Mouse (Mus musculus): ENCODE measurements around the gene Chrna1. TPM values are rescaled to one million over a fixed set of nuclear protein-coding genes. Genes with fewer than 3 reads are reported as not detected.

Chrna1 gene
- 0.13 and 0.23 TPM in 2 replicates for polyA plus RNA-seq (2012; rRNA removed)

DNA sequence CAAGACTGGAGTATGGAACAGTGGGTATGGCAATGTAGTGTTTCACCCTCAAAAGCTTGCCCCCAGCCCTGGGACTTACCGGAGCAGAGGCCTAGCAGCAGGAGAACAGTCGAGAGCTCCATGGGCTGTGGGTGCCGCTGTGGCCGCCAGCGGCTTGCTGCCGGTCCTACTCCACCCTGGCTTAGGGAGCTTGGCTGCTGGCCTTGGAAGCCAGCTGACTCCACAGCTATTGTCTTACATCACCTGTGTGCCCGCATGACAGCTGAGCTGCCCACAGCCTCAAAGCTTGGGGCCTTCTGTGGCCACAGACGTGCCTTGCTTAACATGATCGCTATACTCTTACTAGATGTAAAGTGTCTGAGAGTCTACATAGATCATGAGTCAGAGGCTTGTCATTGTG, at the start of gene Chrna1:
Gene Chrna1 (minus strand): TSS at position 173 of the 400 bp plus-strand sequence.
- TF ChIP-seq CTCF (IDR thresholded peaks at IDR 0.05; ENCODE audit: extremely low read depth, insufficient read depth, low read length) (no peak), POLR2A (IDR thresholded peaks at IDR 0.05; ENCODE audit: extremely low read depth, insufficient read depth, low read length) (no peak)
- no peak within 1 kb of the TSS for H3K27ac ChIP-seq (ENCODE audit: insufficient read depth, low read length)
- H3K4me3 ChIP-seq (ENCODE audit: insufficient read depth, low read length): no peak within 1 kb of the TSS
- no peaks in the 10 kb centered on the region for H3K4me1 ChIP-seq (ENCODE audit: control insufficient read depth, insufficient read depth, low read length)

DNA sequence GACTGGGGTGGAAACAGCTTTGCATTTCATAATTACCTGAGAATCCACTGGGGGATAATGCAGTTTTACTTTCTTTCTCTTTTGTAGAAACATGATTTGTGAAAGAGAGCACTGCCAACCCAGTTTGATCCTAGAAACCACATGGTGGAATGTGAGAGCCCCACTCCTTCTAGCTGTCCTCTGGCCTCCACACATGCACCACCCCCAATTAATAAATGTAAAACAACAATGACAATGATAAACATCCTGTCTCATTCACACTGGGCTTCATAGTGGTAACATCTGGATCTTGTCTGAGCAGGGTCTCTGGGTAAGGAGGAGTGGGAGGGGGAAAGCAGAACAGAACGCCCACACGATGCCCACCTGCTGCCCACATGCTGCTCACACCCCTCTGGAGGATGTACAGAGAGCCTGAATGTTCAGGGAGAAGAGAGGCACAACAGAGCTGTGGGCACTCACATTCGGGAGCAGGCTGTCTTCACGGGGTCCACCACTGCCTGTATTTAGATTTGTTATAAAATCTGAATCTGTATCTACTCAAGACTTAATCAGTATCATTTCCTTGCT, 38.4 kb upstream of the Chrna1 start:
- TF ChIP-seq CTCF (IDR thresholded peaks at IDR 0.05; ENCODE audit: extremely low read depth, insufficient read depth, low read length): no peak
- no peak for TF ChIP-seq POLR2A (IDR thresholded peaks at IDR 0.05; ENCODE audit: extremely low read depth, insufficient read depth, low read length)
- H3K4me1 ChIP-seq (ENCODE audit: control insufficient read depth, insufficient read depth, low read length): peaks cover 10% of the 10 kb centered on the region; the same call in 1 of the 2 replicates
- H3K27ac ChIP-seq (ENCODE audit: insufficient read depth, low read length): no peak overlapping the region

GRCm38 (mm10) chr2:73616434-73617057, 36.4 kb upstream of the Chrna1 start:
- Histone ChIP-seq H3K4me1 (ENCODE audit: control insufficient read depth, insufficient read depth, low read length) (peaks cover 11% of the 10 kb centered on the region; the same call in 1 of the 2 replicates), H3K4me3 (ENCODE audit: insufficient read depth, low read length) (no peak overlapping the region), H3K27ac (ENCODE audit: insufficient read depth, low read length) (0 out of 2 replicates have a peak overlapping the region, but pooled peaks have one; percentile 32)
- no peak for TF ChIP-seq CTCF (IDR thresholded peaks at IDR 0.05; ENCODE audit: extremely low read depth, insufficient read depth, low read length)
- no peak for TF ChIP-seq POLR2A (IDR thresholded peaks at IDR 0.05; ENCODE audit: extremely low read depth, insufficient read depth, low read length)

More for the DNA sequence above, 38.4 kb upstream of the Chrna1 start:
- no peak overlapping the region for H3K4me3 ChIP-seq (ENCODE audit: insufficient read depth, low read length)

DNA sequence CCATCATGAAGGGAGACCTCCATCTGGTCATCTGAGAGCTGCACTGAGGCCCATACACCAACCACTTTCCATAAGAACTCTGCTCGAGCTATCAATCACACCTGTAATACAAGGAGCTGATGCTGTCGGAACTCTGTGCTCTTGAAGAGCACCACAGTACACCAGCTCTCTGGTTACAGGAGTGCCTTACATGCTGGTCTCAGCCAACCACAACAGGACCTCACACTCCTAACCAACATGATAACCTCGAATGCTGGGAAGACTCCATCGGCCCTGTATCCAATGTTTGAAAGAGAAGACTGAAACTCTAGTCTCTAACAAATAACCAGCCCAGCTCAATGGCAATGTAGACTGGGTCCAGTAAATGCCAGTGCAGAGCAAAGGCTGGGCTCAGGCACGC, 35.3 kb upstream of the Chrna1 start:
- Histone ChIP-seq H3K4me1 (ENCODE audit: control insufficient read depth, insufficient read depth, low read length) (peaks cover 11% of the 10 kb centered on the region; the same call in 1 of the 2 replicates), H3K27ac (ENCODE audit: insufficient read depth, low read length) (peak overlapping the region; percentile 48; the same call in 1 of the 2 replicates), H3K4me3 (ENCODE audit: insufficient read depth, low read length) (no peak overlapping the region)
- TF ChIP-seq POLR2A (IDR thresholded peaks at IDR 0.05; ENCODE audit: extremely low read depth, insufficient read depth, low read length) (no peak), CTCF (IDR thresholded peaks at IDR 0.05; ENCODE audit: extremely low read depth, insufficient read depth, low read length) (no peak)

DNA sequence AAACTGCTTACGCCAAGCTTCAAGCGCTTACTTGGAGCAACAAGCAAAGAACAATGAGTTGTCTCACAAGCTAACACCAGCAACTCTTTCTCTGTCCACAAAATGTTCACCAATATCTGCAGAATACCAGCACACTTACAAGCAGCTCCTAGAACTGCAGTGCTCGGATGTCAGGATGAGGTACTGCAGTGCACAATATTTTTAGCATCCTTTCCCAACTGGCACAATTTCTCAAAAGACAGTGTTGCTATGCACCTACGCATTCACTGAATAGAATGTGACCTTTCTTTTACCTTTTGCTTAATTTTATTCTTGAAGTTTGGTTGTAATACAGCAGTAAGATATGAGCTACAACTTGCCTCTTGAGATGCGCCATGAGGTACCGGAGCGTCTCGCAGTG, 34.2 kb upstream of the Chrna1 start:
- Histone ChIP-seq H3K4me3 (ENCODE audit: insufficient read depth, low read length) (no peak overlapping the region), H3K4me1 (ENCODE audit: control insufficient read depth, insufficient read depth, low read length) (peaks cover 11% of the 10 kb centered on the region; the same call in 1 of the 2 replicates), H3K27ac (ENCODE audit: insufficient read depth, low read length) (peak overlapping the region; percentile 16; the same call in 1 of the 2 replicates)
- TF ChIP-seq POLR2A (IDR thresholded peaks at IDR 0.05; ENCODE audit: extremely low read depth, insufficient read depth, low read length) (no peak), CTCF (IDR thresholded peaks at IDR 0.05; ENCODE audit: extremely low read depth, insufficient read depth, low read length) (no peak)

- TF ChIP-seq POLR2A (IDR thresholded peaks at IDR 0.05; ENCODE audit: extremely low read depth, insufficient read depth, low read length) (no peak), CTCF (IDR thresholded peaks at IDR 0.05; ENCODE audit: extremely low read depth, insufficient read depth, low read length) (no peak)
- H3K4me1 ChIP-seq (ENCODE audit: control insufficient read depth, insufficient read depth, low read length): peaks cover 11% of the 10 kb centered on the region; the same call in 1 of the 2 replicates
- H3K27ac ChIP-seq (ENCODE audit: insufficient read depth, low read length): 0 out of 2 replicates have a peak overlapping the region, but pooled peaks have one; percentile 9
- no peak overlapping the region for H3K4me3 ChIP-seq (ENCODE audit: insufficient read depth, low read length)
Observed at GRCm38 (mm10) chr2:73612941-73613340, 32.8 kb upstream of the Chrna1 start.

DNA sequence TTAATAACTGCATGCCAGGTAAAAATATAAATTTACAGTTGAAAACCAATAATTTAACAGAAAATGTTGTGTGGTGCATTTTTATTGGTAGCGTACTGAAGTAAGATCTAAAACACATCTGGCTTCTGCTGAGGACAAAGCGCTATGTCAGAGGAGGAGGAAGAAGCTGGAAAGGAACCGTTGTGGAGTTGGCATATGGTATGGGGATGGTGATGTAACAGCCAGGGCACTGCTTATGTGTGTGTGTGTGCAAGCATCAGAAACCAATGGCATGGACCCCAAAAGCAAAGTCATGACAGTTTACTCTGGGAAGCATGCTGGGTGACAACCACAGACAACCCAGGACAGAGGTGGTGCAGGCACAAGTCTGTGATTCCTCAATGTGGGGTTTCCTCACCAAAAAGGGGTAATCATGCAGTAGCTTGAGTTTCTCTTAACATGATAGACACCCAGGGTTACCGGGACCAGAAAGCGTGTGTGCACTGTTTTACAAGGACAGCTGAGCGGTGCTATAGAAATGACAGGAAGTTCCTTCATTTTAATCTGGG, 32.3 kb upstream of the Chrna1 start:
- H3K27ac ChIP-seq (ENCODE audit: insufficient read depth, low read length): 0 out of 2 replicates have a peak overlapping the region, but pooled peaks have one; percentile 67
- peaks cover 11% of the 10 kb centered on the region; the same call in 1 of the 2 replicates for H3K4me1 ChIP-seq (ENCODE audit: control insufficient read depth, insufficient read depth, low read length)
- H3K4me3 ChIP-seq (ENCODE audit: insufficient read depth, low read length): no peak overlapping the region
- TF ChIP-seq POLR2A (IDR thresholded peaks at IDR 0.05; ENCODE audit: extremely low read depth, insufficient read depth, low read length): no peak
- no peak for TF ChIP-seq CTCF (IDR thresholded peaks at IDR 0.05; ENCODE audit: extremely low read depth, insufficient read depth, low read length)

DNA sequence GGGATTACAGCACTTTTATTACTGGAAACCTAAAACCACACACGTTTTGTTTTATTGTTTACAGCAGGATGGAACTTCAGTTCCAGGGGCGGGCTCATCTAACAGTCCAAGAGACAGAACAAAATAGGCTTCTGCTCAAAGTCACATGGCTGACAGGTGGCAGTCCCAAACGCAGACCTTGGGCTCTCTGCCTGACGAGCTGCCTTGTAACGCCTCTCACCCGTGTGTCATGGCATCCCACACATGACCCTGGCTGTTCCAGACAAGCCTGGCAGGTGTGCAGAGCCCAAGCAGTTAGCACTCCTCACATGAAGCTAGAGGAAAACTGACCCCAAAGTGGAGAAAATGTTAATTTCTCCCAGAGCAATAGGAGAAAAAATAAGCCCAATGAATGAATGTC, 31.7 kb upstream of the Chrna1 start:
- Histone ChIP-seq H3K4me3 (ENCODE audit: insufficient read depth, low read length) (no peak overlapping the region), H3K27ac (ENCODE audit: insufficient read depth, low read length) (no peak overlapping the region), H3K4me1 (ENCODE audit: control insufficient read depth, insufficient read depth, low read length) (peaks cover 10% of the 10 kb centered on the region; the same call in 1 of the 2 replicates)
- TF ChIP-seq CTCF (IDR thresholded peaks at IDR 0.05; ENCODE audit: extremely low read depth, insufficient read depth, low read length) (no peak), POLR2A (IDR thresholded peaks at IDR 0.05; ENCODE audit: extremely low read depth, insufficient read depth, low read length) (no peak)

GRCm38 (mm10) chr2:73609724-73610210, 29.6 kb upstream of the Chrna1 start:
- Histone ChIP-seq H3K4me1 (ENCODE audit: control insufficient read depth, insufficient read depth, low read length) (peaks cover 11% of the 10 kb centered on the region), H3K27ac (ENCODE audit: insufficient read depth, low read length) (no peak overlapping the region; the same call in 1 of the 2 replicates), H3K4me3 (ENCODE audit: insufficient read depth, low read length) (no peak overlapping the region)
- TF ChIP-seq CTCF (IDR thresholded peaks at IDR 0.05; ENCODE audit: extremely low read depth, insufficient read depth, low read length) (no peak), POLR2A (IDR thresholded peaks at IDR 0.05; ENCODE audit: extremely low read depth, insufficient read depth, low read length) (no peak)

Measured in cortical plate, adult 2 months (tissue).